Mouse (Mus musculus) embryonic fibroblast, embryonic 13.5 days (primary cell): ENCODE results near the gene Gas2l2.

Experiments
- CTCF ChIP-seq: IDR thresholded peaks from 2 replicates; pipeline ENCODE4 v1.5.1; 2011; ENCODE audit warnings: mild to moderate bottlenecking, control low read depth, low read length, moderate library complexity, borderline replicate concordance; ENCODE audit not compliant: insufficient read depth
- POLR2A ChIP-seq: IDR thresholded peaks from 2 replicates; pipeline ENCODE4 v1.6.1; 2011; ENCODE audit warnings: low read depth, mild to moderate bottlenecking, control low read depth, low read length, moderate library complexity

GRCm38 (mm10) chr11:83451281-83451680 lies 22.0 kb upstream of the Gas2l2 start:
- TF ChIP-seq POLR2A: no peak
- TF ChIP-seq CTCF: no peak
